Mouse (Mus musculus): ENCODE results near the gene Tecr. TPM values are rescaled to one million over a fixed set of nuclear protein-coding genes. Genes with fewer than 3 reads are reported as not detected.

Gene Tecr
- 694 and 809 TPM in 2 replicates for polyA plus RNA-seq (2015; fragmentation: Nextera tagmentation; extraction: Ambion mirVana)

- no peaks in the 10 kb centered on the region for H3K9me3 ChIP-seq (ENCODE audit: control insufficient read depth, low read length)
- peak within 1 kb of the TSS; percentile 80 for H3K4me2 ChIP-seq (ENCODE audit: low read length)
- peaks cover 20% of the 10 kb centered on the region for H3K36me3 ChIP-seq (ENCODE audit: control insufficient read depth, insufficient read depth)
- no peaks in the 10 kb centered on the region for H3K27me3 ChIP-seq (replicated peaks; ENCODE audit: control insufficient read depth, insufficient read depth, low read length)
- H3K27ac ChIP-seq (ENCODE audit: low read length): peak within 1 kb of the TSS; percentile 98
- H3K4me3 ChIP-seq (replicated peaks; ENCODE audit: low read length): peak within 1 kb of the TSS; percentile 79
- peak within 1 kb of the TSS; percentile 83 for H3K9ac ChIP-seq (replicated peaks; ENCODE audit: low read depth, low read length)
- peak; percentile 98 for ATAC-seq
- peaks cover 20% of the 10 kb centered on the region for H3K4me1 ChIP-seq (replicated peaks; ENCODE audit: control insufficient read depth, insufficient read depth, low read length)
- under 1% methylated on average over 65 of the region's 69 CpGs for WGBS
Measured at GRCm38 (mm10) chr8:83607661-83608397, at the start of gene Tecr, which contains the start of gene Dnajb1. Tecr (minus strand) TSS chr8:83607971. Dnajb1 (plus strand) TSS chr8:83608193.

GRCm38 (mm10) chr8:83656484-83657246 lies 48.9 kb upstream of the Tecr start:
- H3K4me3 ChIP-seq (replicated peaks; ENCODE audit: low read length): no peak overlapping the region
- H3K27ac ChIP-seq (ENCODE audit: low read length): no peak overlapping the region
- no peaks in the 10 kb centered on the region for H3K9me3 ChIP-seq (ENCODE audit: control insufficient read depth, low read length)
- H3K27me3 ChIP-seq (replicated peaks; ENCODE audit: control insufficient read depth, insufficient read depth, low read length): no peaks in the 10 kb centered on the region
- no peak overlapping the region for H3K4me2 ChIP-seq (ENCODE audit: low read length)
- 88% methylated on average over 13 of the region's 13 CpGs for WGBS
- peaks cover 29% of the 10 kb centered on the region for H3K4me1 ChIP-seq (replicated peaks; ENCODE audit: control insufficient read depth, insufficient read depth, low read length)
- H3K36me3 ChIP-seq (ENCODE audit: control insufficient read depth, insufficient read depth): no peaks in the 10 kb centered on the region
- ATAC-seq: no peak
- no peak overlapping the region for H3K9ac ChIP-seq (replicated peaks; ENCODE audit: low read depth, low read length)

- Histone ChIP-seq H3K27ac (ENCODE audit: low read length) (no peak overlapping the region), H3K36me3 (ENCODE audit: control insufficient read depth, insufficient read depth) (no peaks in the 10 kb centered on the region), H3K4me3 (replicated peaks; ENCODE audit: low read length) (no peak overlapping the region), H3K9ac (replicated peaks; ENCODE audit: low read depth, low read length) (no peak overlapping the region), H3K4me2 (ENCODE audit: low read length) (no peak overlapping the region), H3K4me1 (replicated peaks; ENCODE audit: control insufficient read depth, insufficient read depth, low read length) (peaks cover 25% of the 10 kb centered on the region), H3K27me3 (replicated peaks; ENCODE audit: control insufficient read depth, insufficient read depth, low read length) (no peaks in the 10 kb centered on the region), H3K9me3 (ENCODE audit: control insufficient read depth, low read length) (no peaks in the 10 kb centered on the region)
- 93% methylated on average over 9 of the region's 9 CpGs for WGBS
- no peak for ATAC-seq
Measured at GRCm38 (mm10) chr8:83656043-83656442, 48.3 kb upstream of the Tecr start.

- H3K27ac ChIP-seq (ENCODE audit: low read length): no peak overlapping the region
- H3K27me3 ChIP-seq (replicated peaks; ENCODE audit: control insufficient read depth, insufficient read depth, low read length): no peaks in the 10 kb centered on the region
- ATAC-seq: no peak
- no peak overlapping the region for H3K4me3 ChIP-seq (replicated peaks; ENCODE audit: low read length)
- 98% methylated on average over 6 of the region's 6 CpGs for WGBS
- peaks cover 13% of the 10 kb centered on the region for H3K4me1 ChIP-seq (replicated peaks; ENCODE audit: control insufficient read depth, insufficient read depth, low read length)
- no peak overlapping the region for H3K9ac ChIP-seq (replicated peaks; ENCODE audit: low read depth, low read length)
- H3K36me3 ChIP-seq (ENCODE audit: control insufficient read depth, insufficient read depth): no peaks in the 10 kb centered on the region
- H3K4me2 ChIP-seq (ENCODE audit: low read length): no peak overlapping the region
- no peaks in the 10 kb centered on the region for H3K9me3 ChIP-seq (ENCODE audit: control insufficient read depth, low read length)
Measured at GRCm38 (mm10) chr8:83654725-83655124, 47.0 kb upstream of the Tecr start.

- no peak for ATAC-seq
- Histone ChIP-seq H3K4me2 (ENCODE audit: low read length) (peak overlapping the region; percentile 94), H3K4me3 (replicated peaks; ENCODE audit: low read length) (peak overlapping the region; percentile 84), H3K4me1 (replicated peaks; ENCODE audit: control insufficient read depth, insufficient read depth, low read length) (peaks cover 13% of the 10 kb centered on the region), H3K27ac (ENCODE audit: low read length) (no peak overlapping the region; the same call in 1 of the 2 replicates), H3K36me3 (ENCODE audit: control insufficient read depth, insufficient read depth) (no peaks in the 10 kb centered on the region), H3K9me3 (ENCODE audit: control insufficient read depth, low read length) (no peaks in the 10 kb centered on the region), H3K27me3 (replicated peaks; ENCODE audit: control insufficient read depth, insufficient read depth, low read length) (no peaks in the 10 kb centered on the region), H3K9ac (replicated peaks; ENCODE audit: low read depth, low read length) (peak overlapping the region; percentile 82)
- WGBS: 41% methylated on average over 10 of the region's 10 CpGs
Measured at GRCm38 (mm10) chr8:83653662-83654017, 45.9 kb upstream of the Tecr start.

- peak overlapping the region; percentile 94 for H3K4me2 ChIP-seq (ENCODE audit: low read length)
- H3K9me3 ChIP-seq (ENCODE audit: control insufficient read depth, low read length): no peaks in the 10 kb centered on the region
- no peaks in the 10 kb centered on the region for H3K27me3 ChIP-seq (replicated peaks; ENCODE audit: control insufficient read depth, insufficient read depth, low read length)
- H3K4me1 ChIP-seq (replicated peaks; ENCODE audit: control insufficient read depth, insufficient read depth, low read length): peaks cover 13% of the 10 kb centered on the region
- ATAC-seq: peak; percentile 39; the same call in 1 of the 2 replicates
- peak overlapping the region; percentile 82 for H3K9ac ChIP-seq (replicated peaks; ENCODE audit: low read depth, low read length)
- H3K36me3 ChIP-seq (ENCODE audit: control insufficient read depth, insufficient read depth): no peaks in the 10 kb centered on the region
- peak overlapping the region; percentile 48; the same call in 1 of the 2 replicates for H3K27ac ChIP-seq (ENCODE audit: low read length)
- H3K4me3 ChIP-seq (replicated peaks; ENCODE audit: low read length): peak overlapping the region; percentile 84
- 1% methylated on average over 39 of the region's 46 CpGs for WGBS
Measured at GRCm38 (mm10) chr8:83652744-83653661, 45.2 kb upstream of the Tecr start.

GRCm38 (mm10) chr8:83652030-83652743 lies 44.4 kb upstream of the Tecr start, which contains the start of gene Gipc1:
Gipc1 (plus strand) TSS chr8:83652677.
- Histone ChIP-seq H3K27ac (ENCODE audit: low read length) (peak within 1 kb of the TSS; percentile 94), H3K9ac (replicated peaks; ENCODE audit: low read depth, low read length) (peak within 1 kb of the TSS; percentile 86), H3K4me1 (replicated peaks; ENCODE audit: control insufficient read depth, insufficient read depth, low read length) (peaks cover 13% of the 10 kb centered on the region), H3K4me2 (ENCODE audit: low read length) (peak within 1 kb of the TSS; percentile 94), H3K4me3 (replicated peaks; ENCODE audit: low read length) (peak within 1 kb of the TSS; percentile 84), H3K9me3 (ENCODE audit: control insufficient read depth, low read length) (no peaks in the 10 kb centered on the region), H3K27me3 (replicated peaks; ENCODE audit: control insufficient read depth, insufficient read depth, low read length) (no peaks in the 10 kb centered on the region), H3K36me3 (ENCODE audit: control insufficient read depth, insufficient read depth) (no peaks in the 10 kb centered on the region)
- 4% methylated on average over 49 of the region's 50 CpGs for WGBS
- peak; percentile 98 for ATAC-seq

- H3K27ac ChIP-seq (ENCODE audit: low read length): no peak overlapping the region
- H3K27me3 ChIP-seq (replicated peaks; ENCODE audit: control insufficient read depth, insufficient read depth, low read length): no peaks in the 10 kb centered on the region
- ATAC-seq: no peak
- H3K4me1 ChIP-seq (replicated peaks; ENCODE audit: control insufficient read depth, insufficient read depth, low read length): peaks cover 13% of the 10 kb centered on the region
- H3K4me3 ChIP-seq (replicated peaks; ENCODE audit: low read length): no peak overlapping the region
- H3K36me3 ChIP-seq (ENCODE audit: control insufficient read depth, insufficient read depth): no peaks in the 10 kb centered on the region
- 90% methylated on average over 6 of the region's 6 CpGs for WGBS
- no peak overlapping the region for H3K4me2 ChIP-seq (ENCODE audit: low read length)
- H3K9me3 ChIP-seq (ENCODE audit: control insufficient read depth, low read length): no peaks in the 10 kb centered on the region
- H3K9ac ChIP-seq (replicated peaks; ENCODE audit: low read depth, low read length): no peak overlapping the region
Measured at GRCm38 (mm10) chr8:83649699-83650098, 41.9 kb upstream of the Tecr start.

All from forebrain, embryonic 16.5 days (tissue).